Mouse (Mus musculus) cerebellum, adult 2 months (tissue): Measurements from ENCODE around the gene Fgf3.

Experiments
- CTCF ChIP-seq: fragments of 200-500 bp; IDR thresholded peaks from 2 replicates; pipeline ENCODE4 v1.5.1; 2011; ENCODE audit warnings: low read depth, mild to moderate bottlenecking, control low read depth, low read length, moderate library complexity, borderline replicate concordance; ENCODE audit not compliant: insufficient read depth
- POLR2A ChIP-seq: fragments of 200-500 bp; IDR thresholded peaks from 2 replicates; pipeline ENCODE4 v1.6.1; 2011; ENCODE audit warnings: low read length, control low read depth, borderline replicate concordance; ENCODE audit not compliant: insufficient read depth

DNA sequence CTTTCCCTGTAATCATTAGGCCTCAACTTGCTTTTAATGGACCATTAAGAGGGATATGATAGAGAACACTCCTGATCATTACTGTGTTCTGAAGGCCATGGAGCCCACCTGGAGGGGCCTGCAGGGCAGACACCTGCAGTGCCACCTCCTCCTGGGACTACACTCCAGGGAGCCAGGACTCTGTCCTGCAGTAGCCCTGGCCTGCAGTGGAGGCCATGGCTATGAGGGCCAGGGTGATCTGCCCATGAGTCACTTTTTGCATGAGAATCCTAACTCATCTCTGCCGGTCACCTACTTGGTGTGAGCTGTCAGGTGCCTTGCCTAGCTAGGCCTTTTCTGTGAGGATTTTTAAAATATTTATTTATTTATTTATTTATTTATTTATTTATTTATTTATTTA is 40.5 kb downstream of the Fgf3 start:
- TF ChIP-seq CTCF (no peak), POLR2A (no peak)
